Mouse (Mus musculus) G1E (cell line): Measurements from ENCODE around the gene Rbm7. TPM values are rescaled to one million over a fixed set of nuclear protein-coding genes. Genes with fewer than 3 reads are reported as not detected.
A peak's percentile ranks its signal among the peaks of the same experiment; 100 is the strongest.
"Not testable (repeated sequence)": the region's sequence is repeated elsewhere in the genome, so short reads cannot be mapped to it uniquely, and the experiment has no call there.

ENCODE experiments used
- ATAC-seq: 2 replicates; pipeline ENCODE4 v1.8.0; 2016; ENCODE audit warnings: mild to moderate bottlenecking; ENCODE audit not compliant: insufficient number of reproducible peaks, poor library complexity, low FRiP score, severe bottlenecking; ENCODE audit errors: extremely low read depth
- DNase-seq: peaks from one replicate; pipeline ENCODE4 v3.0.0; 2012; ENCODE audit warnings: low spot score
- H3K27me3 ChIP-seq: 2 replicates; pipeline ENCODE4 v1.6.1; 2012; ENCODE audit warnings: mild to moderate bottlenecking, low read length, inconsistent platforms; ENCODE audit not compliant: insufficient read depth
- H3K36me3 ChIP-seq: replicated peaks from 2 replicates; pipeline ENCODE3; 2012; ENCODE audit warnings: mild to moderate bottlenecking, inconsistent platforms
- H3K4me1 ChIP-seq: 2 replicates; pipeline ENCODE4 v1.6.1; 2012; ENCODE audit warnings: low read depth, low read length, inconsistent platforms, mixed read lengths; ENCODE audit not compliant: insufficient read depth
- H3K4me3 ChIP-seq: 2 replicates; pipeline ENCODE4 v1.5.1; 2012; ENCODE audit warnings: low read depth, mild to moderate bottlenecking, inconsistent platforms, low read length, moderate library complexity, mixed read lengths
- H3K9me3 ChIP-seq: replicated peaks from 2 replicates; pipeline ENCODE4 v1.6.1; 2012; ENCODE audit warnings: inconsistent platforms
- CTCF ChIP-seq: IDR thresholded peaks from 2 replicates; pipeline ENCODE4 v1.5.1; 2012; ENCODE audit warnings: low read depth, low read length, inconsistent platforms, mixed read lengths
- GATA1 ChIP-seq: IDR thresholded peaks from 2 replicates; pipeline ENCODE4 v1.6.1; 2012; ENCODE audit warnings: borderline replicate concordance, low read length, inconsistent platforms, mixed read lengths
- GATA2 ChIP-seq: IDR thresholded peaks from 2 replicates; pipeline ENCODE4 v1.6.1; 2012; ENCODE audit warnings: low read depth, low read length, inconsistent platforms, borderline replicate concordance
- POLR2AphosphoS5 ChIP-seq: IDR thresholded peaks from 2 replicates; pipeline ENCODE4 v1.6.1; 2012; ENCODE audit warnings: low read depth, low read length, inconsistent platforms; ENCODE audit not compliant: insufficient replicate concordance
- TAL1 ChIP-seq: conservative IDR thresholded peaks from 2 replicates; pipeline ENCODE4 v1.6.1; 2012; ENCODE audit warnings: low read depth, low read length, inconsistent platforms, mixed read lengths
- polyA plus RNA-seq: library from polyadenylated mRNA; stranded (reverse); fragments of >175 nt; gene quantifications from 2 replicates; pipeline ENCODE4 v1.2.3, GENCODE M21; 2012
- total RNA-seq, 2 experiments: library from RNA; stranded (forward) in 1 of 2; stranded (reverse) in 1 of 2; fragments of 200-1000 nt in 1 of 2; fragments of >200 nt in 1 of 2; fragmentation: Nextera tagmentation in 1 of 2; gene quantifications; 2 replicates each; pipeline ENCODE4 v1.2.3; 2014 to 2017

The Rbm7 gene
- total and polyA plus RNA-seq, 3 experiments: 58.6 to 154 (median 115) TPM

DNA sequence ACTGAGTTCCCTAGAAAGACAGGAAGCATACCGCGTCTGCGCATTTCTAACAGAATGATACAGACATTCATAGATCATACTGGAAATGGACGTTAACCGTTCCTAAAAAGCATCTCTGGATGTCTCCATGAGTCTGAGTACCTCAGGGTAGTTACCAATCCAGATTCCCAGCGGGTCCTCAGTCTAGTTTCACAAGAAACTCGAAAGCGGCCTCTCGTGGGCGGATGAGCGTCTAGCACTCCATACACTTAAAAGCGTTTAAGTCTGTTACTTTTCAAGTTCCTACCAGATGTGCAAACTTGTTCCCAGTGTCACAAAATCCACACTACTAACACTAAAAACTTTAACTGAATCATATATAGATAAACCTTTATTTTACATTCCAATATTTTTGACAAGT, 22.0 kb downstream of the Rbm7 start:
- peaks cover 36% of the 10 kb centered on the region for H3K4me1 ChIP-seq
- no peak overlapping the region for H3K4me3 ChIP-seq
- DNase-seq (no peak), ATAC-seq (no peak)
- TF ChIP-seq GATA2: no peak
- TF ChIP-seq POLR2AphosphoS5: no peak
- TF ChIP-seq CTCF: no peak
- TF ChIP-seq TAL1: no peak
- no peak for TF ChIP-seq GATA1
- H3K27me3 ChIP-seq: no peaks in the 10 kb centered on the region
- no peaks in the 10 kb centered on the region for H3K9me3 ChIP-seq
- peaks cover 89% of the 10 kb centered on the region for H3K36me3 ChIP-seq

DNA sequence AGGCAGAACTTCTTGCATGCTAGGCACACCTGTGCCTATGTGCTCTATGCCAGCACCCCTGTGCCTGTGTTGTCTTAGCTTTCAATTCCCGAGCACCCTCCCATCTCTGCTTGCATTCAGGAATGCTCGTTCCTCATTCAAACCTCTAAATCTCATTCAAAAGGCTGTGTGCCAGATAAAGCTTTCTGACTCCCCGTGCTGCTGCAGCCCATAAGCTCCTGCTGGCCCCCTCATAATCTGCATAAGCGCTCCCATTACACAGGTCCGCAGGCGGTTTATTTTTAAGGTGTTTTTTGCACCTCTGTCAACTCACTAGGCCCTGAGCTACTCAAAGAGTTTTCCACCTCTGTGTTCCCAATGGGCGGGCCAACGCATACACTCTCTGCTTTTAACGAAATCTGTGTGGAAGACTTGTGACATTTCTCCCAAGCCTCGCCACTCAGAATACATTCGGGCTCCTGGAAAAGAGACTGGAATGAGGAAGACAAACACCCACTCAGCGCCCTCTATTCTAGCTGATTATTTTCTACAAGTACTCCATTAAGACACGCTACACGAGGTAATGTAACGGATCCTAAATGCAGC, 22.6 kb downstream of the Rbm7 start:
- DNase-seq (no peak), ATAC-seq (no peak)
- Histone ChIP-seq H3K27me3 (no peaks in the 10 kb centered on the region), H3K4me3 (no peak overlapping the region), H3K9me3 (no peaks in the 10 kb centered on the region), H3K36me3 (peaks cover 88% of the 10 kb centered on the region), H3K4me1 (peaks cover 30% of the 10 kb centered on the region)
- TF ChIP-seq GATA2 (no peak), GATA1 (no peak), POLR2AphosphoS5 (no peak), TAL1 (no peak), CTCF (no peak)

DNA sequence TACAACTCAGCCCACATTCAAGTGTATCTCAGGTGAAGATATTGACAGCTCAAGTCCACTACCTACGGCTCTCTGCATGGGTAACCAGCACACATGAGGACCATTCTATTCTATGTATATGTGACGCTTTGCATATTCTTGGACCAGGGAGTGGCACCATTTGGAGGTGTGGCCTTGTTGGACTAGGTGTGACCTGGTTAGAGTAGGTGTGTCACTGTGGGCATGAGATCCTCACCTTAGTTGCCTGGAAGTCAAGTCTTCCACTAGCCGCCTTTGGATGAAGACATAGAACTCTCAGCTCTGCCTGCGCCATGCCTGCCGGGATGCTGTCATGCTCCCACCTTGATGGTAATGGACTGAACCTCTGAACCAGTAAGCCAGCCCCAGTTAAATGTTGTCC, 27.6 kb downstream of the Rbm7 start:
- not testable (repeated sequence) for ATAC-seq, H3K27me3 ChIP-seq, H3K4me3 ChIP-seq, H3K9me3 ChIP-seq, H3K4me1 ChIP-seq, DNase-seq
- H3K36me3 ChIP-seq: peaks cover 81% of the 10 kb centered on the region

DNA sequence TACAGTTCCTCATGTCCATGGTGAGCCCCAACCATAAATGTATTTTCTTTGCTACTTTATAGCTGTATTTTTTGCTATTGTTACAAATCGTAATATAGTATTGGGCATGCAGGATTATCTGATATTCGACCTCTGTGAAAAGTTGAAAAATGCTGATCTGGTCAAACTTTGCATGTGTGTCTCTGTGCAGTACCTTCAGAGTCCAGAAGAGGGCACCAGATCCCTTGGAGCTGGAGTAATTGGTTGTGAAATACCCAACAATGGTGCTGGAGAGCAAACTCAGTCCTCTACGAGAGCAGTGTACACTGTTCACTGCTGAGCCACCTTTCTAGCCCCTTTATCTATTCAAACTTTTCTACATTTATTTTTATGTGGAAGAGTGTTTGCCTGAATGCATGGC, 28.3 kb downstream of the Rbm7 start:
- H3K36me3 ChIP-seq: peaks cover 77% of the 10 kb centered on the region
- H3K9me3 ChIP-seq: peaks cover 5% of the 10 kb centered on the region
- peaks cover 5% of the 10 kb centered on the region for H3K4me1 ChIP-seq
- peak; percentile 12 for DNase-seq
- no peak overlapping the region for H3K4me3 ChIP-seq
- no peaks in the 10 kb centered on the region for H3K27me3 ChIP-seq
- TF ChIP-seq TAL1 (no peak), CTCF (peak; percentile 80)
- peak; percentile 28; the same call in 1 of the 2 replicates for ATAC-seq

DNA sequence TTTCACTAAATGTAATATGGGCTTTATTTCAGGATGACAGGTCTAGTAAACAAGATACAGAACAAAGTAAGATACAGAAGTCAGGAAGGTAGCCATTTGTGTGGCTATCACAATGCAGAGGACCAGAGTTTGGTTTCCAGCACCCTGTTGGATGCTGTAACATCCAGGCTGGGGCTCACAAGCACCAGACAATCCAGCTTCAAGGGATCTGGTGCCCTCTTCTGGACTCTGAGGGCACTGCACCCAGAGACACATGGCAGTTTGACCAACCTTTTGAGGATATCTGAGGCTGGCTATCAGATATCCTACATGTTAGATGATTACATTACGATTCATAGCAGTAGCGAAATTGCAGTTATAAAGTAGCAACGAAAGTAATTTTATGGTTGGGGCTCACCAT, 29.4 kb downstream of the Rbm7 start:
- H3K9me3 ChIP-seq: peaks cover 5% of the 10 kb centered on the region
- H3K4me1 ChIP-seq: peaks cover 8% of the 10 kb centered on the region
- no peak for TF ChIP-seq GATA2
- no peak for TF ChIP-seq POLR2AphosphoS5
- TF ChIP-seq CTCF: peak; percentile 61
- no peak for TF ChIP-seq TAL1
- no peak for TF ChIP-seq GATA1
- no peak overlapping the region for H3K4me3 ChIP-seq
- H3K36me3 ChIP-seq: peaks cover 71% of the 10 kb centered on the region
- ATAC-seq (no peak), DNase-seq (no peak)
- H3K27me3 ChIP-seq: no peaks in the 10 kb centered on the region

DNA sequence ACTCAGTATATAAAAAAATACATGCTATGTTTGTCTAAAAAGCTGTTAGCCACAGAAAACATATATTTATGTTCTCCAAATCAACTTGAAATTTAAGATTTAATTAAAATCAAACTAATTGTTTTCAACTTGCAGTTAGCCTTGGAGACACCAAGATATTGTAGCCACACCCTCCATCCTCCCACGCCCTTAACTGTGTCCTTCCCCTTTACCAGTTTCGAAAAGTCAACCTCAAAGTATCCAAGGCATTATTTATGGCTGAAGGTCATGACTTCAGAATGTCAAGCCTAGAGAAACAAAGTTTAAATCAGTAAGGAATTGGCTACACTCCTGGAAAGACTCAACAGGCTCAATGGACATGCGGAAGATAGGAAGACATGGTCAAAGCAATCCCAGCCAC, 33.6 kb downstream of the Rbm7 start:
- Histone ChIP-seq H3K27me3 (no peaks in the 10 kb centered on the region), H3K4me3 (no peak overlapping the region), H3K4me1 (peaks cover 5% of the 10 kb centered on the region; the same call in 1 of the 2 replicates), H3K36me3 (peaks cover 39% of the 10 kb centered on the region), H3K9me3 (peaks cover 5% of the 10 kb centered on the region)
- TF ChIP-seq TAL1: no peak
- no peak for TF ChIP-seq GATA2
- no peak for TF ChIP-seq POLR2AphosphoS5
- no peak for TF ChIP-seq CTCF
- no peak for TF ChIP-seq GATA1
- no peak for DNase-seq
- no peak for ATAC-seq

DNA sequence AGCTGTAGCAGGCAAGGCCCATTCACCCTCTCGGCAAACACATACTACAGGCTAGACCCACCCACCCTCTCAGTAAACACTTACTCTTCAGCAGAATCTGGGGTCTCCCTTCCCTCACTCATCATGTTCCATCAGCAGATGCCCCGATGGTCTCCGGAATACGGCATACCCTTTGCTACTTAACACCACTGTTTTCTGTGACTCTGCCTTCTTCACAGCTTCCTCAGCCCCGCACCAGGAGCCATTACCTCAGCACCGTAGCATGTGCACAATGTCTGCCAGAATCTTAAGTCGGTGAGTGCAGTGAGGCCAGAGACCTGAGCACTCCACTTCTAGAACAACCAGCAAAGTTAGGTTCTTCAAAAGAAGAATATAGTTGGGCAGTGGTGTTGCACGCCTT, 34.4 kb downstream of the Rbm7 start:
- no peak for TF ChIP-seq POLR2AphosphoS5
- TF ChIP-seq TAL1: no peak
- no peak for TF ChIP-seq CTCF
- no peak for TF ChIP-seq GATA1
- TF ChIP-seq GATA2: no peak
- peaks cover 5% of the 10 kb centered on the region; the same call in 1 of the 2 replicates for H3K4me1 ChIP-seq
- peaks cover 4% of the 10 kb centered on the region for H3K9me3 ChIP-seq
- ATAC-seq (no peak), DNase-seq (no peak)
- no peak overlapping the region for H3K4me3 ChIP-seq
- peaks cover 33% of the 10 kb centered on the region for H3K36me3 ChIP-seq
- no peaks in the 10 kb centered on the region for H3K27me3 ChIP-seq
